Mouse (Mus musculus): Measurements from ENCODE around the gene Hdac4. TPM values are rescaled to one million over a fixed set of nuclear protein-coding genes. Genes with fewer than 3 reads are reported as not detected.

Hdac4 gene
- polyA plus RNA-seq, 1 experiment from 2014 or later: 6.4 TPM

DNA sequence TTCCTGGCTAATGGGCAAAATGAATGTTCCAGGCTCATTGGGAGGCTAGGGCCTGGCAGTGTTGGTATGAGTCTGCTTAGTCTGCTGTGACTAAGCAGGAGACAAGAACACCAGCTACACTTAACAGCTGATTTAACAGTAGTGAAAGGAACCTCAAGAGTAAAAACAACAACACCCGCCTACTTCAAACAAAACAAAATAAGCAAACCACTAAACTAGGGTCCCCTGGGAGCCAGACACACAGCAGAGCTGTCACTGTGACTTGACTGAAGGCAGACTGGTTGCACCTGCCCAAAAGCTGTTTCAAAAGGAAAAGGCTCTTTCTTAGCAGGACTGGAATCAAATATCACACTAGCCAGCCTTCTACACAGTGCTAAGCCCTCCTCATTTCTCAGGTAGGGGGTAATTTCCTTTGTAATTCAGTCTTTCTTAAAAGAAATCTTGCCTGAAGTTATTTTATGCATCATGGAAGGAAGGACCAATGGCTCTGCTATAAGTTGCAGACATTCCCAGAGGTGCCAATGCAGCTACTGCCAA lies 109.2 kb downstream of the Hdac4 start:
- H3K4me2 ChIP-seq: no peak overlapping the region
- WGBS (ENCODE audit: insufficient replicate concordance): 81% methylated on average over 1 of the region's 1 CpGs
- no peak for ATAC-seq

DNA sequence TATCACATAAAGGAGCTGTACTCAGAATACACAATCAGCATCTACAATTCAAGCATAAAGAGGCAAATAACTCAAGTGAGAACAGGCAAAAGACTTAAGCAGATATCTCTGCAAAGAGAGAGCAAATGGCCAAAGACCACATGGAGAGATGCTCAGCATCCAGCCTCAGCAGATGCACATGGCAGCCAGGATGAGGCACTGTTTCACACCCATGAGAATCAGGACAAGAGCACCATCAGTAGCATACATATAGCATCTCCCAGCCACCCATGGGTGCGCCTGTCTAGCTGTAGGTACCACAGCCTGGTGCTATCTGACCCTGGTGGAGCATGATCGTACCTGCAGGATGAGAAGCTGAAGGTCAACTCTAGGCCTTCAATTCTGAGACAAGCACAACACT lies 110.8 kb downstream of the Hdac4 start:
- Histone ChIP-seq H3K4me3 (no peak overlapping the region), H3K27me3 (replicated peaks) (no peaks in the 10 kb centered on the region), H3K9ac (no peak overlapping the region), H3K9me3 (replicated peaks) (no peaks in the 10 kb centered on the region), H3K36me3 (no peaks in the 10 kb centered on the region), H3K4me1 (peaks cover 35% of the 10 kb centered on the region), H3K27ac (no peak overlapping the region), H3K4me2 (no peak overlapping the region)
- ATAC-seq: no peak
- WGBS (ENCODE audit: insufficient replicate concordance): 89% methylated on average over 2 of the region's 2 CpGs

More for the DNA sequence above, 109.2 kb downstream of the Hdac4 start:
- no peak overlapping the region for H3K27ac ChIP-seq
- no peaks in the 10 kb centered on the region for H3K27me3 ChIP-seq (replicated peaks)
- no peaks in the 10 kb centered on the region for H3K36me3 ChIP-seq
- peaks cover 30% of the 10 kb centered on the region for H3K4me1 ChIP-seq
- H3K4me3 ChIP-seq: no peak overlapping the region
- no peak overlapping the region for H3K9ac ChIP-seq
- H3K9me3 ChIP-seq (replicated peaks): no peaks in the 10 kb centered on the region

DNA sequence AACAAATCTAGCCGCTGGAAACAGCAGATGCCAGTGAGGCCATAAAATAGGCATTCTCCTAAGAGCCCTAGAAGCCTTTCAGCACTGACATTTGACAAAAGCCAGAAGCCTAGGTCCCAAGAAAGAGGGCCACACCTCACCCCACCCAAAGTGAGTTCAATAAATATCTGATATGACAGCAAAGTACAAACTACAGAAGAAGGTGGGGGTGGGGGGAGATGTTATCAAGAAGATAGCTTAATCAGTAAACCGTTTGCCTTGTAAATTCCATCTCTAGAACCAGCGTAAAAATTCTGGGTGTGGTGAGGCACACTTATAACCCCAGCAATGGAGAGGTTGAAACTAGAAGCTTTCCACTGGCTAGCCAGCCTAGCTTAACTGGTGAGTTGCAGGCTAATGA lies 111.5 kb downstream of the Hdac4 start:
- Histone ChIP-seq H3K9ac (no peak overlapping the region), H3K9me3 (replicated peaks) (no peaks in the 10 kb centered on the region), H3K27me3 (replicated peaks) (no peaks in the 10 kb centered on the region), H3K4me3 (no peak overlapping the region), H3K36me3 (no peaks in the 10 kb centered on the region), H3K4me2 (no peak overlapping the region), H3K27ac (no peak overlapping the region), H3K4me1 (peaks cover 35% of the 10 kb centered on the region)
- ATAC-seq: no peak
- 33% methylated on average over 3 of the region's 3 CpGs for WGBS (ENCODE audit: insufficient replicate concordance)

DNA sequence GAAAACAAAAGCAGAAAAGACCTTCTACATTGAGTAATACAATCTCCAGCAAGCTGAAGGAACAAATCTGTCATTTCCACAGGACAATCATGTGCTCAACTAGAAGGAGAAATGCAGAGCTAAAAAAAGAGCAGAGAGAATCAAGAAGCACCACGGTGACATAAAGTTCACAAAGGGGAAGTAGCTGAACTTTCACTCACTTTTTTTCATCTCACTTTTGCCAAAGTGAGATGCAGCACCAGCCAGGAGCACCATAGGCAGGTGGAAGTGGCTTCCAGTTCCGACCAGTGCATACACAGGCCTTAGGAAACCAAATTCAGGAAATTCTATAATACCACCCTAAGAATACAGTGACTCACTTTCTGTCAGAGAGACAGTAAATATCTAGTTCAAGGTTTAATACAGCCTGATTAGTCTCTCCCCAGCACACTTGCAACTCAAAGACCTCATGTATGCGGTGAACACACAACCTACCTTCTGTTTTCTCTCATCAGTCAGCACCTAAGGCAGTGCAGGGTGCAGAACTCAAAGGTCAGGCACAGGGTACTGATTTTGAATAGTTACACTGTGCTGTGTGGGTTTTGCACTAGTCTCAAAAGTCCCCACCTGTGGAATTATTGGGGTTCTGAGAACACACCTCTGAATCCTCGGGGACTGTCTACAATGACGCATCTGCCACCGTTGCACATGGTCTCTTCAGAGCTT lies 112.5 kb downstream of the Hdac4 start:
- Histone ChIP-seq H3K4me3 (no peak overlapping the region), H3K36me3 (no peaks in the 10 kb centered on the region), H3K27ac (no peak overlapping the region), H3K4me1 (peaks cover 32% of the 10 kb centered on the region), H3K9ac (no peak overlapping the region), H3K4me2 (no peak overlapping the region), H3K27me3 (replicated peaks) (no peaks in the 10 kb centered on the region), H3K9me3 (replicated peaks) (no peaks in the 10 kb centered on the region)
- 65% methylated on average over 6 of the region's 6 CpGs for WGBS (ENCODE audit: insufficient replicate concordance)
- no peak for ATAC-seq

DNA sequence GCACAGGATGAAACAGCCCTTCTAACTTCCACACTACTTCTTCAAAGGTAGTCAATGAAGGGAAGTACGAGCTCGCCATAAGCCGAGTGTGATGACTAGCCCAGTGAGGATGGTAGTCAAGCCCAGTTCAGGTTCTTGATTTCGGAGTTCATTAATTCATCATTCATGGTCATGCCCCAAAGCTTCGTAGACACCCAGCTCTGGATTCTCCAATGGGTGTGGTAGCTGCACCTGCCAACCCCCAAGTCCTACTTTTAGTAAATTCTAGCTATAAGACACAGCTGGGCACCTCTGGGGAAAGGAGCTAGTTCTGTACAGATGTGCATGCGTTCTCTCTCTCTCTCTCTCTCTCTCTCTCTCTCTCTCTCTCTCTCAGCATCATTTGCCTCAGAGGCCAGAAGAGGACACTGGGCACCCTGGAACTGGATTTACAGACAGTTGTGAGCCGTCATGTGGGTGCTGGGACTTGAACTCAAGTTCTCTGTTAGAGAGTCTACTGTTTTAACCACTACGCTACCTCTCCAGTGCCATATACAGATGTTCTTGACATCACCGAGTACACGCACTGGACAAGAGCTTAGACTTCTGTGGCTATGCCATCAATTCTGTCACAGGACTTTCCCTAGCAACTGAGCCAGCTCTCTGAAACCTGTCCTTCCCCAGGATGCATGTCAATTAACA lies 113.2 kb downstream of the Hdac4 start:
- H3K4me3 ChIP-seq: no peak overlapping the region
- no peaks in the 10 kb centered on the region for H3K36me3 ChIP-seq
- H3K4me1 ChIP-seq: peaks cover 31% of the 10 kb centered on the region
- H3K9me3 ChIP-seq (replicated peaks): no peaks in the 10 kb centered on the region
- no peak overlapping the region for H3K9ac ChIP-seq
- WGBS (ENCODE audit: insufficient replicate concordance): 73% methylated on average over 10 of the region's 10 CpGs
- ATAC-seq: no peak
- no peaks in the 10 kb centered on the region for H3K27me3 ChIP-seq (replicated peaks)
- no peak overlapping the region for H3K27ac ChIP-seq
- H3K4me2 ChIP-seq: no peak overlapping the region

DNA sequence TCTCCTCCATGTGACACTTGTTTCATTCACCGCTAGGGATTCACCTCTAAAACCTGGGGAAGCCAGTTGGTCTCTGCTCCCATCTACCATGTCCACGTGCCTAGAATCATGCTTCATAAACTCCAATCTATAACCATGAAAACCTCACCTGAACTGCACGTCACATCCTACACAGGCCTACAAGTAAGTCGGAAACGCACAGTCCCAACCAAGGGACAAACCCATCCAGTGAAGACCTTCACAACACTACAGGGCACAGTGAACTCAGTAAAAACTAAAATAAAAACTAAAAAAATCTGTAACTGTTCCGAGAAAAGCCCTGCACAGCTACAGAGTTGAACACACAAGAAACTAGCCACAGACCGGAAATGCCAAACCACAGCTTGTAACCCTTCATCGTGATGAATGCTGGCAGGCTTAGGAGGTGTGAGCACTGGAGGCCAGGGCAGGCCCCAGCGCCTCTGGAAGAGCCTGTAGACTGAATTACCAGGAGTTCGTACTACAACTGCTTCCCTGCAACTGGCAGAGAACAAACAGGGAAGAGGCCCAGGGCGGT lies 115.4 kb downstream of the Hdac4 start:
- 45% methylated on average over 11 of the region's 11 CpGs for WGBS (ENCODE audit: insufficient replicate concordance)
- Histone ChIP-seq H3K9me3 (replicated peaks) (no peaks in the 10 kb centered on the region), H3K36me3 (no peaks in the 10 kb centered on the region), H3K4me2 (no peak overlapping the region), H3K4me3 (no peak overlapping the region), H3K27me3 (replicated peaks) (no peaks in the 10 kb centered on the region), H3K9ac (no peak overlapping the region), H3K4me1 (peaks cover 31% of the 10 kb centered on the region), H3K27ac (no peak overlapping the region)
- no peak for ATAC-seq

DNA sequence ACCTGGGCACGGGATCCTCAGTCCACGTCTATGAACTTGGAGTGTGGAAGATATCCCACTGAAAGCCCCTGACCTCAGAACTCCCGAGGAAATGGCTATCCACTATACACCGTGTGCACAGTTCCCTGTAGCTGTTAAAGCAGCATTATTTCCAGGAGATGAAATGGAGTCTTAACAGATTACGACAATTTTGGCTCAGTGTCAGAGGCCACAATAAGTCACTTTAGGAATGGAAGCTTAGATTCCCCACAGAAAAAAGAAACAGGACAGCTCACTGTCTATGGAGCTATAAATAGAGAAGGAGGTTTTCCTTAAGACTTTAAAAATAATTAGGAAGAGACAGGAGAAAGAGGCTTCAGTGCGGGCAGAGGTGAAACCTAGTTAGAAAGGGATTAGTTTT lies 120.2 kb downstream of the Hdac4 start:
- Histone ChIP-seq H3K4me2 (no peak overlapping the region), H3K4me1 (peaks cover 4% of the 10 kb centered on the region; the same call in 1 of the 2 replicates), H3K9ac (no peak overlapping the region), H3K36me3 (no peaks in the 10 kb centered on the region), H3K27ac (no peak overlapping the region), H3K4me3 (no peak overlapping the region), H3K9me3 (replicated peaks) (no peaks in the 10 kb centered on the region), H3K27me3 (replicated peaks) (no peaks in the 10 kb centered on the region)
- ATAC-seq: no peak
- WGBS (ENCODE audit: insufficient replicate concordance): 65% methylated on average over 6 of the region's 6 CpGs

DNA sequence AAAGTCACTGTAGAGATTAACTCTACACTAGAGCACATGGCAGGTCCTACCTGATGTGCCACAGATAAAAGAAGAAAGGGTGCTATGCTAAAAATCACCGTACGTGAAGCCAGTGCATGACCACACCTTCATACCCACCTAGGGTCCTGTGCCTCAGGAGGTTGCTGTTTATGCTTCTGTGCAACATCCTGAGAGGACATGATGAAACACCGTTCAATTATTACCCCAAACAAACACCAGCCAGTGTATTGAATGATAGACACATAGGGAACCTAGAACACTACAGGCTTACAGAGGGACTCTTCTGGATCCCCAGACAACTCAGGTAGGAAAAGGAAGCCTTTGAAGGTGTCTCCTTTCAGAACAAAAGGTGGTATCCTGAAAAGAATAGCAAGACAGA lies 120.8 kb downstream of the Hdac4 start:
- no peaks in the 10 kb centered on the region for H3K9me3 ChIP-seq (replicated peaks)
- H3K27ac ChIP-seq: no peak overlapping the region
- no peaks in the 10 kb centered on the region for H3K36me3 ChIP-seq
- H3K27me3 ChIP-seq (replicated peaks): no peaks in the 10 kb centered on the region
- 78% methylated on average over 3 of the region's 3 CpGs for WGBS (ENCODE audit: insufficient replicate concordance)
- no peak overlapping the region for H3K9ac ChIP-seq
- ATAC-seq: no peak
- no peak overlapping the region for H3K4me2 ChIP-seq
- no peak overlapping the region for H3K4me3 ChIP-seq
- no peaks in the 10 kb centered on the region for H3K4me1 ChIP-seq

DNA sequence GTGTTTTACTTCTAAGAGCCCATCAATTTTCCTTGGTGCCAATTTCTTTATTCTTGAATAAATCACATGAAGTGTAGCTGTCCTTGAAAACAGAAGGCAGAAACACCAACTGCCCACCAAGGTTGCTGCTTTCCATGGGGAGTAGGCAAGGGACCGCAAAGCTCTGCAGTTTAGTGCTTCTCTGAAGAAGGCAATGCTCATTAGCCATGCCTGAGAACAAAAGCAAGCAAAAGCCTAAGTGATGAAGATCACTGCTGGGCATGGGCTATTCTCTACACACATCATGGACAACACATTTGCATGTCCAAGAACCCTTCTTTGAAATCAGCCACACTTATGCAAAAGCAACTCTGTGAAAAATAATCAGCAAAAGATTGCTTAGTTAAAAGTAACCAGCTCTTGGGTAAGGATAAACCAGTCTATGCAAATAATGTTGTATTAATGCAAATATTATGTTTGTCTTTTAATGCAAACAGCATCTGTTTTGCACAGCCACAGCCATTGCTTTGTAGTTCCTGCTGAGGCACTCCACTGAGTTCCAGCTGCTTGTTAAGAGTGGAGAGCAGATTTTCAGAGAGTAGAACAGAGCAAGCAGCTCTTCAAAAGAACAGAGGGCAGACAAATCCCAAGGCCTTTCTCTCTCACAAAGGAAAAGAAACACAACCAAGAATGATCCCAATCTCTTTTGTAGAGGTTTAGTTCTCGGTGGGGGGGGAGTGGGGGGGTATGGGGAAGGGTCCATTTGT lies 125.4 kb downstream of the Hdac4 start:
- Histone ChIP-seq H3K27me3 (replicated peaks) (no peaks in the 10 kb centered on the region), H3K9ac (no peak overlapping the region), H3K4me3 (no peak overlapping the region), H3K27ac (no peak overlapping the region), H3K4me2 (no peak overlapping the region), H3K4me1 (no peaks in the 10 kb centered on the region), H3K9me3 (replicated peaks) (no peaks in the 10 kb centered on the region), H3K36me3 (no peaks in the 10 kb centered on the region)
- WGBS (ENCODE audit: insufficient replicate concordance): 73% methylated on average over 2 of the region's 2 CpGs
- no peak for ATAC-seq

DNA sequence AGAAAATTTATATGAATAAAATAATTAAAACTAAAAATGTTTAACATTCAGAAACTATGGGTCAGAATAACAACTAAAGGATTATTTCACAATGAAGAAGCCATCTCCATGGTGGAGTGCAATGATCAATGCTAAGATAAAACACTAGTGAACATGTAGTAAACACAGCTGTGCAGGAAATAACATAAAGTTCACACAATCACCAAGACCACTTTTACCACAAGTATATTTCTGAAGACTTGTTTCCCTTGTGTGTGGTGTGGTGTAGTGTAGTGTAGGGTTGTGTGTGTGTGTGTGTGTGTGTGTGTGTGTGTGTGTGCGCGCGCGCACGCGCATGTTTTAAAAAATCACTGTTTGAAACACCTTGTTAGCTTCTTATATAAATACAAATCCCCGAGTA lies 126.0 kb downstream of the Hdac4 start:
- no peaks in the 10 kb centered on the region for H3K36me3 ChIP-seq
- no peaks in the 10 kb centered on the region for H3K9me3 ChIP-seq (replicated peaks)
- no peak overlapping the region for H3K9ac ChIP-seq
- no peak for ATAC-seq
- no peak overlapping the region for H3K4me3 ChIP-seq
- H3K27me3 ChIP-seq (replicated peaks): no peaks in the 10 kb centered on the region
- 93% methylated on average over 7 of the region's 7 CpGs for WGBS (ENCODE audit: insufficient replicate concordance)
- no peak overlapping the region for H3K4me2 ChIP-seq
- no peak overlapping the region for H3K27ac ChIP-seq
- no peaks in the 10 kb centered on the region for H3K4me1 ChIP-seq

DNA sequence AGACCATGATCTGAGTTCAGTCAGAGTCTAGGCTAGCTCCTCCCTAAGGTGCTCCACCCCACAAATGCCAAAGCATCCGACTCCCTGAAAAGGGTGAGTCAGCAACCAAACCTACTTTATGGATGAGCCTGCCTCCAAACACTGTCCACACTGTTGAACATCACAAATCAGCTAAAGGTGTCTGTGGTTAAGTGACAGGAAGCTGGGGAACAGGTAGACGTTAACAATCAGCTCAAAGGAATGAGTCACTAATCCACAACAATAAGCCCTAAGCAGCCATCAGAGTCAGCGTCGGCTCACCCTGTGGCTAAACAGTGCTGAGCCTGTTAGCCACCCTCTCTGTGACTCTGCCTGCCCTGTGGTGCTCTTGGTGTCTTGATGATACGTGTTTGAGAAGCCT lies 131.2 kb downstream of the Hdac4 start:
- H3K4me2 ChIP-seq: no peak overlapping the region
- 58% methylated on average over 5 of the region's 5 CpGs for WGBS (ENCODE audit: insufficient replicate concordance)
- no peak for ATAC-seq
- no peaks in the 10 kb centered on the region for H3K27me3 ChIP-seq (replicated peaks)
- H3K36me3 ChIP-seq: no peaks in the 10 kb centered on the region
- H3K9me3 ChIP-seq (replicated peaks): no peaks in the 10 kb centered on the region
- H3K27ac ChIP-seq: no peak overlapping the region
- peaks cover 12% of the 10 kb centered on the region; the same call in 1 of the 2 replicates for H3K4me1 ChIP-seq
- H3K9ac ChIP-seq: no peak overlapping the region
- no peak overlapping the region for H3K4me3 ChIP-seq

DNA sequence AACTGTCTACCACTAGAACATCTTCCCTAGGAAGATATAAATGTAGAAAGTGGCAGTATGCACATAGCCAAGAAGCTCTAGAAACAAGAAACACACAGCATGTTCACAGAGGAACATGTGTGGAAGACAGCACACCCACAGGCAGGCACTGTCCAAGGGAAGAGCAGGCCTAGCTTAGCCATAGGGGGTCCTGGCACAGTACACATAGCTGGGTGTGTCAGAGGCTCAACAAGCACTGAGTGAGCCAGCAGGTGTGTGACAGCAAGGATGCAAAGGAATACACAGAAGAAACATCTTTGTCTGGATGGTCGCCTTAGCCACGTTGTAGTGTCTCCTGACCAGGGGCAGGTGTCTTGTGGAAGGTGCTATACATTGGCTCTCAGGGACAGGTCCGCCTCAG lies 132.2 kb downstream of the Hdac4 start:
- Histone ChIP-seq H3K4me2 (no peak overlapping the region), H3K4me1 (peaks cover 12% of the 10 kb centered on the region; the same call in 1 of the 2 replicates), H3K9me3 (replicated peaks) (no peaks in the 10 kb centered on the region), H3K27me3 (replicated peaks) (no peaks in the 10 kb centered on the region), H3K27ac (no peak overlapping the region), H3K36me3 (no peaks in the 10 kb centered on the region), H3K4me3 (no peak overlapping the region), H3K9ac (no peak overlapping the region)
- 73% methylated on average over 3 of the region's 3 CpGs for WGBS (ENCODE audit: insufficient replicate concordance)
- ATAC-seq: no peak

Data from liver, embryonic 12.5 days (tissue).